Mouse (Mus musculus) CH12.LX (cell line): ENCODE measurements at regions not wholly inside any gene's neighbourhood (a gene's known extent, or its start where the extent isn't known, plus 50 kb on each side); places are given as distances from the start of the nearest gene placed in this dataset.
A peak's percentile ranks its signal among the peaks of the same experiment; 100 is the strongest.

Experiments
- DNase-seq: peaks from one replicate; pipeline ENCODE4 v3.0.0-alpha.2; 2013; ENCODE audit errors: extremely low read depth
- H3K27ac ChIP-seq: 2 replicates; pipeline ENCODE4 v1.5.1; 2012; ENCODE audit warnings: low read depth, mild to moderate bottlenecking, control low read depth, moderate library complexity; ENCODE audit not compliant: insufficient read depth
- H3K27me3 ChIP-seq: replicated peaks from 2 replicates; pipeline ENCODE3; 2012; ENCODE audit warnings: inconsistent platforms
- H3K36me3 ChIP-seq, 2 experiments: replicated peaks in 1 of 2; 2 replicates each; pipeline versions ENCODE3 to v1.6.1; 2012; ENCODE audit warnings: inconsistent platforms in 1 of 2, low read length in 1 of 2, mild to moderate bottlenecking in 1 of 2, mixed read lengths in 1 of 2, moderate library complexity in 1 of 2; ENCODE audit not compliant: control insufficient read depth in 1 of 2, insufficient read depth in 1 of 2
- H3K4me1 ChIP-seq, 2 experiments: 2 replicates each; pipeline ENCODE4 v1.6.1; 2012; ENCODE audit warnings: inconsistent platforms in 1 of 2, moderate library complexity in 1 of 2; ENCODE audit not compliant: insufficient read depth in 2 of 2, control insufficient read depth in 1 of 2
- H3K4me2 ChIP-seq: 2 replicates; pipeline ENCODE4 v1.6.1; 2012; ENCODE audit warnings: low read depth, mild to moderate bottlenecking, control low read depth; ENCODE audit not compliant: poor library complexity, insufficient read depth, severe bottlenecking
- H3K4me3 ChIP-seq, 3 experiments: fragments of 150-350 bp in 1 of 3; sonication (generic) in 1 of 3; replicated peaks in 1 of 3; 2 replicates each; pipeline versions ENCODE3 to v1.5.1; 2011 to 2012; ENCODE audit warnings: low read depth in 2 of 3, low read length in 2 of 3, mild to moderate bottlenecking in 2 of 3, moderate library complexity in 2 of 3, control low read depth in 1 of 3, improper control_type of control experiment in 1 of 3, inconsistent platforms in 1 of 3, mixed read lengths in 1 of 3; ENCODE audit not compliant: poor library complexity in 1 of 3
- H3K79me2 ChIP-seq: replicated peaks from 2 replicates; pipeline ENCODE4 v1.6.1; 2012; ENCODE audit warnings: mild to moderate bottlenecking, moderate library complexity; ENCODE audit not compliant: control insufficient read depth, poor library complexity, insufficient read depth, severe bottlenecking; ENCODE audit errors: extremely low read depth
- H3K9ac ChIP-seq: 2 replicates; pipeline ENCODE4 v1.6.1; 2012; ENCODE audit warnings: low read depth, mild to moderate bottlenecking, control low read depth, moderate library complexity; ENCODE audit not compliant: insufficient read depth
- H3K9me3 ChIP-seq: replicated peaks from 2 replicates; pipeline ENCODE3; 2012; ENCODE audit warnings: low read length, inconsistent platforms, mixed read lengths
- CHD1 ChIP-seq: IDR thresholded peaks from 2 replicates; pipeline ENCODE4 v1.6.1; 2012; ENCODE audit warnings: low read depth, low read length, improper control_type of control experiment, inconsistent platforms
- CTCF ChIP-seq, 2 experiments: IDR thresholded peaks in 1 of 2; conservative IDR thresholded peaks in 1 of 2; 2 replicates each; pipeline ENCODE4 v1.5.1; 2011 to 2012; ENCODE audit warnings: low read depth in 2 of 2, low read length in 2 of 2, improper control_type of control experiment in 1 of 2, inconsistent platforms in 1 of 2, mild to moderate bottlenecking in 1 of 2, moderate library complexity in 1 of 2
- ELF1 ChIP-seq: IDR thresholded peaks from 2 replicates; pipeline ENCODE4 v1.6.1; 2014; ENCODE audit warnings: low read depth, mild to moderate bottlenecking, inconsistent platforms, low read length, improper control_type of control experiment
- IRF4 ChIP-seq: IDR thresholded peaks from 2 replicates; pipeline ENCODE4 v1.6.1; 2014; ENCODE audit warnings: low read depth, mild to moderate bottlenecking, inconsistent platforms, low read length, improper control_type of control experiment
- JUND ChIP-seq: conservative IDR thresholded peaks from 2 replicates; pipeline ENCODE4 v1.6.1; 2011; ENCODE audit warnings: low read depth, low read length, improper control_type of control experiment
- MAX ChIP-seq: IDR thresholded peaks from 2 replicates; pipeline ENCODE4 v1.6.1; 2011; ENCODE audit warnings: low read length, improper control_type of control experiment
- MAZ ChIP-seq: IDR thresholded peaks from 2 replicates; pipeline ENCODE4 v1.6.1; 2012; ENCODE audit warnings: low read depth, mild to moderate bottlenecking, inconsistent platforms, low read length, improper control_type of control experiment, moderate library complexity
- MXI1 ChIP-seq: IDR thresholded peaks from 2 replicates; pipeline ENCODE4 v1.6.1; 2011; ENCODE audit warnings: mild to moderate bottlenecking, low read depth, low read length, improper control_type of control experiment
- NELFE ChIP-seq: IDR thresholded peaks from 2 replicates; pipeline ENCODE4 v1.6.1; 2011; ENCODE audit warnings: low read depth, low read length, improper control_type of control experiment
- RAD21 ChIP-seq: IDR thresholded peaks from 2 replicates; pipeline ENCODE4 v1.6.1; 2011; ENCODE audit warnings: low read depth, mild to moderate bottlenecking, low read length, improper control_type of control experiment, moderate library complexity
- SMC3 ChIP-seq: IDR thresholded peaks from 2 replicates; pipeline ENCODE4 v1.6.1; 2011; ENCODE audit warnings: low read depth, low read length, improper control_type of control experiment
- UBTF ChIP-seq: IDR thresholded peaks from 2 replicates; pipeline ENCODE4 v1.6.1; 2012; ENCODE audit warnings: low read depth, mild to moderate bottlenecking, inconsistent platforms, low read length, improper control_type of control experiment, moderate library complexity
- USF1 ChIP-seq: IDR thresholded peaks from 2 replicates; pipeline ENCODE4 v1.6.1; 2014; ENCODE audit warnings: low read depth, mild to moderate bottlenecking, inconsistent platforms, low read length, improper control_type of control experiment
- USF2 ChIP-seq: conservative IDR thresholded peaks from 2 replicates; pipeline ENCODE4 v1.6.1; 2011; ENCODE audit warnings: low read depth, low read length, improper control_type of control experiment
- dilution Hi-C: fragments of 300-500 bp; cut with MboI; formaldehyde crosslinking; loops from 2 replicates; pipeline ENCODE4 v1.14.3; 2020; ENCODE audit warnings: low sequenced_read_pairs; ENCODE audit not compliant: extremely low pct_unique_long_range_greater_than_20kb, extremely low pct_ligation_motif_present
- in situ Hi-C: fragments of 300-500 bp; cut with MboI; formaldehyde crosslinking; loops from 3 replicates; pipeline ENCODE4 v1.14.3; 2019; ENCODE audit warnings: low sequenced_read_pairs, low pct_ligation_motif_present, low pct_unique_long_range_greater_than_20kb, mixed read lengths

GRCm38 (mm10) chr11:63213901-63214425, 85.2 kb downstream of the Pmp22 start:
- peaks cover 3% of the 10 kb centered on the region for H3K9me3 ChIP-seq
- no peak overlapping the region for H3K27ac ChIP-seq
- dilution Hi-C loops: no loop called here
- no peaks in the 10 kb centered on the region for H3K27me3 ChIP-seq
- DNase-seq: no peak
- no peaks in the 10 kb centered on the region for H3K79me2 ChIP-seq
- no peaks in the 10 kb centered on the region for H3K4me1 ChIP-seq
- no peaks in the 10 kb centered on the region for H3K36me3 ChIP-seq
- no peak overlapping the region for H3K4me2 ChIP-seq
- H3K9ac ChIP-seq: no peak overlapping the region
- in situ Hi-C loops: no loop called here
- H3K4me3 ChIP-seq: no peak overlapping the region
- TF ChIP-seq ELF1 (no peak), NELFE (no peak), MAZ (no peak), SMC3 (no peak), USF2 (no peak), MAX (no peak), USF1 (no peak), CHD1 (no peak), IRF4 (no peak), UBTF (no peak), RAD21 (no peak), MXI1 (no peak)

GRCm38 (mm10) chr11:63215993-63216392, 87.2 kb downstream of the Pmp22 start:
- Histone ChIP-seq H3K4me2 (no peak overlapping the region), H3K9ac (no peak overlapping the region), H3K4me1 (peaks cover 0 to 12% of the 10 kb centered on the region in 2 experiments; a peak in 2 of 4 replicates), H3K27ac (no peak overlapping the region), H3K27me3 (no peaks in the 10 kb centered on the region), H3K9me3 (peaks cover 3% of the 10 kb centered on the region), H3K79me2 (no peaks in the 10 kb centered on the region), H3K36me3 (no peaks in the 10 kb centered on the region), H3K4me3 (no peak overlapping the region)
- peak; percentile 42 for TF ChIP-seq RAD21
- TF ChIP-seq MXI1: no peak
- peak in 1 of 2 experiments; percentile 38; a peak in 1 of 4 replicates for TF ChIP-seq CTCF (conservative IDR thresholded peaks at IDR 0.05 in 1 of 2, IDR thresholded peaks at IDR 0.05 in 1 of 2; ENCODE audit: low read depth in 2 of 2, low read length in 2 of 2)
- dilution Hi-C loops: no loop called here
- DNase-seq: no peak
- in situ Hi-C loops: no loop called here

- in situ Hi-C loops: no loop called here
- Histone ChIP-seq H3K27me3 (no peaks in the 10 kb centered on the region), H3K4me2 (no peak overlapping the region), H3K4me1 (peaks cover 0 to 17% of the 10 kb centered on the region in 2 experiments; a peak in 2 of 4 replicates), H3K27ac (no peak overlapping the region), H3K79me2 (no peaks in the 10 kb centered on the region), H3K4me3 (no peak overlapping the region), H3K9me3 (peaks cover 3% of the 10 kb centered on the region), H3K9ac (no peak overlapping the region), H3K36me3 (no peaks in the 10 kb centered on the region)
- TF ChIP-seq MAX: peak; percentile 54; the same call in 1 of the 2 replicates
- TF ChIP-seq JUND: no peak
- peak; percentile 11 to 60; a peak in 2 of 4 replicates for TF ChIP-seq CTCF (conservative IDR thresholded peaks at IDR 0.05 in 1 of 2, IDR thresholded peaks at IDR 0.05 in 1 of 2; ENCODE audit: low read depth in 2 of 2, low read length in 2 of 2)
- peak; percentile 17 for DNase-seq
- dilution Hi-C loops: no loop called here
Measured at GRCm38 (mm10) chr11:63217049-63217448, 88.3 kb downstream of the Pmp22 start.
